Mouse (Mus musculus) ES-E14 (cell line): ENCODE measurements around the gene Rtf1. TPM values are rescaled to one million over a fixed set of nuclear protein-coding genes. Genes with fewer than 3 reads are reported as not detected.

Experiments used
- DNase-seq: peaks from one replicate; pipeline ENCODE4 v3.0.0-alpha.2; 2013; ENCODE audit warnings: low read depth, low spot score
- H3K27ac ChIP-seq: 2 replicates; pipeline ENCODE4 v1.5.1; 2012; ENCODE audit warnings: low read depth, mild to moderate bottlenecking, low read length, moderate library complexity, mixed read lengths; ENCODE audit not compliant: poor library complexity, insufficient read depth, severe bottlenecking
- H3K36me3 ChIP-seq: 2 replicates; pipeline ENCODE4 v1.6.1; 2012; ENCODE audit warnings: mild to moderate bottlenecking, low read length, moderate library complexity, mixed read lengths; ENCODE audit not compliant: control insufficient read depth, poor library complexity, insufficient read depth, severe bottlenecking
- H3K4me1 ChIP-seq, 2 experiments: fragments of 150-350 bp in 1 of 2; sonication (generic) in 1 of 2; 2 replicates each; pipeline ENCODE4 v1.6.1; 2012; ENCODE audit warnings: low read length in 2 of 2, mild to moderate bottlenecking in 1 of 2, mixed read lengths in 1 of 2; ENCODE audit not compliant: control insufficient read depth in 2 of 2, insufficient read depth in 2 of 2, poor library complexity in 1 of 2
- H3K4me3 ChIP-seq, 2 experiments: fragments of 150-350 bp in 1 of 2; sonication (generic) in 1 of 2; 2 replicates each; pipeline ENCODE4 v1.5.1; 2012; ENCODE audit warnings: low read length in 2 of 2, low read depth in 1 of 2, mild to moderate bottlenecking in 1 of 2, mixed read lengths in 1 of 2; ENCODE audit not compliant: insufficient read depth in 1 of 2, poor library complexity in 1 of 2, severe bottlenecking in 1 of 2
- H3K9ac ChIP-seq: 2 replicates; pipeline ENCODE4 v1.6.1; 2012; ENCODE audit warnings: low read depth, mild to moderate bottlenecking, low read length, mixed read lengths; ENCODE audit not compliant: poor library complexity, insufficient read depth, severe bottlenecking
- H3K9me3 ChIP-seq: fragments of 150-350 bp; sonication (generic); 2 replicates; pipeline ENCODE4 v1.6.1; 2012; ENCODE audit warnings: low read depth, mild to moderate bottlenecking, low read length; ENCODE audit not compliant: control insufficient read depth, insufficient read depth
- CHD2 ChIP-seq: IDR thresholded peaks from 2 replicates; pipeline ENCODE4 v1.6.1; 2014; ENCODE audit warnings: mild to moderate bottlenecking, low read depth, low read length, inconsistent platforms
- HCFC1 ChIP-seq: IDR thresholded peaks from 2 replicates; pipeline ENCODE4 v1.6.1; 2012; ENCODE audit warnings: low read length, inconsistent platforms, borderline replicate concordance; ENCODE audit not compliant: insufficient read depth
- MAFK ChIP-seq: IDR thresholded peaks from 2 replicates; pipeline ENCODE4 v1.6.1; 2014; ENCODE audit warnings: mild to moderate bottlenecking, low read depth, low read length, inconsistent platforms; ENCODE audit not compliant: insufficient read depth
- ZC3H11A ChIP-seq: IDR thresholded peaks from 2 replicates; pipeline ENCODE4 v1.6.1; 2012; ENCODE audit warnings: low read depth, mild to moderate bottlenecking, inconsistent platforms, low read length, borderline replicate concordance
- ZNF384 ChIP-seq: IDR thresholded peaks from 2 replicates; pipeline ENCODE4 v1.6.1; 2012; ENCODE audit warnings: low read depth, low read length, inconsistent platforms
- in situ Hi-C, 2 experiments: fragments of 600-800 bp; cut with MboI; formaldehyde crosslinking; loops; one replicate each; pipeline ENCODE4 v1.15.1; 2025; ENCODE audit warnings: low sequenced_read_pairs in 2 of 2, inconsistent platforms in 1 of 2; ENCODE audit not compliant: unreplicated experiment in 2 of 2
- total RNA-seq: library from RNA; depleted of rRNA; stranded (reverse); fragments of 300-350 nt; gene quantifications from 2 replicates; pipeline ENCODE4 v1.2.3, GENCODE M21; 2012

The Rtf1 gene
- total RNA-seq, 1 experiment, result 12.1 TPM

DNA sequence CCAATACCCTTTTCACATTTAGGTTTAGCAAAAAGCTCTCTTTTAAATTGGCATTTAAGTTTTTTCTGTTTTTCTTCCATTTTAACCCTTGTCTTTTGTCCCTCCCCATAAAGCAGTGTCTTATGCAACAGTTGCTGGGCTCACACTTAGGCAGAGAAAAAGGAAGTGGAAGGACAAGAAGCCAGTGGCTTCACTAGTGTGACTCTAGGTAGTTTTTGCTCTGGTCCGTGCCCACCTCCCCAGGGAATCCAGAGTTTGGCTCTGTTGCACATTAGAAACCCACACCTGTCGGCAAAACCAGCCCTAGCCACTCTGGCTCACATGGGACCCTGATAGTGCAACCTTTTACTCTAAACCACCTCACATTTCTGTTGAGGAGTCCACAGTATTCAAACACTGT lies 23.6 kb downstream of the Rtf1 start:
- in situ Hi-C loops, result no loop called here
- TF ChIP-seq MAFK (no peak), ZNF384 (no peak), ZC3H11A (no peak), CHD2 (no peak), HCFC1 (no peak)

DNA sequence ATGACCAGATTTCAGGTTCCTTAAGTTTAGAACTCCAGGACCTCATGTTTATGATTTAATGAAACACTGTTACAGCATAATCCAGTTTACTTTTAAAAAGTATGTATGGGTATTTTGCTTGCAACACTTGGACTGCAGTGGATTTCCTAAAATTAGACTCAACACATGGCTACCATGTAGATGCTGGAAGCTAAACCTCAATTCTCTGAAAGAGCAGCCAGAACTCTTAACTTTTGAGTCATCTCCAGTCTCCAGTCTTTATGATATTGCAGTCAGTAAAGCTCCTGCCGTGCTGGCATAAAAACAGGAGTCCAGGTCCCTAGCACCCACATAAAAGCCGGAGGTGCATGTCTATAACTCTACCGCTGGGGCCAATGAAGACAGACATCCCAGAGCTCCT lies 25.1 kb downstream of the Rtf1 start:
- no peaks in the 10 kb centered on the region for H3K4me1 ChIP-seq
- TF ChIP-seq CHD2 (no peak), MAFK (no peak), ZNF384 (no peak), HCFC1 (no peak), ZC3H11A (no peak)
- no peaks in the 10 kb centered on the region for H3K9me3 ChIP-seq
- H3K36me3 ChIP-seq, result no peaks in the 10 kb centered on the region; the same call in 1 of the 2 replicates
- no peak overlapping the region for H3K27ac ChIP-seq
- in situ Hi-C loops, result no loop called here
- H3K9ac ChIP-seq, result no peak overlapping the region
- DNase-seq, result no peak
- no peak overlapping the region for H3K4me3 ChIP-seq

More for the DNA sequence above, 23.6 kb downstream of the Rtf1 start:
- no peaks in the 10 kb centered on the region for H3K9me3 ChIP-seq
- no peaks in the 10 kb centered on the region; the same call in 1 of the 2 replicates for H3K36me3 ChIP-seq
- no peak overlapping the region for H3K4me3 ChIP-seq
- DNase-seq, result no peak
- H3K9ac ChIP-seq, result no peak overlapping the region
- H3K4me1 ChIP-seq, result no peaks in the 10 kb centered on the region
- no peak overlapping the region for H3K27ac ChIP-seq

DNA sequence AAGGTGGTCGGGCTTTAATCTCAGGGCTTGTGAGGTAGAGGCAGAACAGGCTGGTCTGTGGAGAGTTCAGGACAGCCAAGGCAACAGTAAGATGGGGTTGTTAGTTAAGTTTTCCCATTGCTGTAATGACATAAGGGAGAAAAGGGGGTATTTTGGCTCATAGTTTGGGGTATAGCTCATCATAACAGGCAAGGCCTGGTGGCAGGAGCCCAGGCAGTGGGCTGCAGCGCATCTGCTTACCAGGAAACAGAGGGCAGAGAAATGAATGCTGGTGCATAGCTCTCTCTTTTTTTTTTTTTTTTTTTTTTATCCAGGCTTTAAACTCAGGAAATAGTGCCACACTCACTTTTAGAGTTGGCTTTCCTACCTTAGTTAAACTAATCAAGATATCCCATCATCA lies 28.3 kb downstream of the Rtf1 start:
- H3K9me3 ChIP-seq, result no peaks in the 10 kb centered on the region
- H3K27ac ChIP-seq, result no peak overlapping the region
- no peak overlapping the region for H3K9ac ChIP-seq
- no peak overlapping the region for H3K4me3 ChIP-seq
- no peak for TF ChIP-seq HCFC1
- no peak for TF ChIP-seq ZC3H11A
- no peak for TF ChIP-seq MAFK
- TF ChIP-seq CHD2, result no peak
- TF ChIP-seq ZNF384, result no peak
- H3K36me3 ChIP-seq, result peaks cover 2% of the 10 kb centered on the region; the same call in 1 of the 2 replicates
- DNase-seq, result no peak
- peaks cover 2 to 3% of the 10 kb centered on the region in 2 experiments; a peak in 1 of 4 replicates for H3K4me1 ChIP-seq
- in situ Hi-C loops, result no loop called here

DNA sequence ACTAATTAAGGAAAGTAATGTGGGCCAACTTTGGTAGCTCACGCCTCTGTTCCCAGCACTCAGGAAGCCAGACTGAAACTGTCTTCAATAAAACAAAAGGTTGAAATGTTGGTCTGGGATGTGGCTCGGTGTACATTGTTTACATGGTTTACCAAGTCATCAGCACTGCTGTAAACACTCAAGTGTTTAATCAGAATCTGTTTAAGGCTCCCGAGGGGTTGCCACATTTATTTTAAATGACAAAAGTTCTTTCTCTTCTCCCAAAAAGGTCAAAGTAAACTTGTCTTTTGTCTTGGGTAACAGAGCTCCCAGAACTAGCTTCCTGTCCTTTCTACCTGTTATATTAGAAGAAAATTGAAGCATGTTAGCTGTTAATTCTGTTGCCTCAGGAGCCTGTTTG lies 32.8 kb downstream of the Rtf1 start:
- no peak overlapping the region for H3K9ac ChIP-seq

DNA sequence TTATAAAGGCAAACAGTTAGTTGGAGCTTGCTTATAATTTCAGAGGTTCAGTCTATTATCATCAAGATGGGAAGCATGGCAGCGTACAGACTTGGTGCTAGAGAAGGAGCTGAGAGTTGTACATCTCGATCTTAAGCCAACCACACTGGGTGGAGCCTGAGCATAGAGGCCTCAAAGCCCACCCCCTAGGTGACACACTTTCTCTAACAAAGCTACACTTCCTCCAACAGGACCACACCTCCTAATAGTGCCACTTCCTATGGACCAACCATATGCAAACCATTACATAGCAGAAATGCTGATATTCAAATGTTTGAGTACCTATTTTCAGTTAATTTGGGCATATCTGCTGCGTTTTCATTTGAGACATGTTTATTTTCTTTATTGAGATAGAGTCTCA lies 35.1 kb downstream of the Rtf1 start:
- in situ Hi-C loops, result no loop called here
- Histone ChIP-seq H3K27ac (no peak overlapping the region), H3K36me3 (peaks cover 4% of the 10 kb centered on the region), H3K9me3 (no peaks in the 10 kb centered on the region), H3K4me1 (peaks cover 2 to 3% of the 10 kb centered on the region in 2 experiments; a peak in 1 of 4 replicates), H3K4me3 (no peak overlapping the region), H3K9ac (no peak overlapping the region)
- TF ChIP-seq ZNF384 (no peak), CHD2 (no peak)
- no peak for DNase-seq

More for the DNA sequence above, 32.8 kb downstream of the Rtf1 start:
- Histone ChIP-seq H3K36me3 (peaks cover 4% of the 10 kb centered on the region), H3K4me3 (no peak overlapping the region), H3K4me1 (peaks cover 2 to 3% of the 10 kb centered on the region in 2 experiments; a peak in 1 of 4 replicates), H3K27ac (peak overlapping the region; percentile 87; the same call in 1 of the 2 replicates), H3K9me3 (no peaks in the 10 kb centered on the region)
- in situ Hi-C loops, result no loop called here
- peak; percentile 38 for DNase-seq
- TF ChIP-seq CHD2, result 0 out of 2 replicates have a peak, but pooled peaks have one; percentile 15
- TF ChIP-seq MAFK, result no peak
